Mouse (Mus musculus) skeletal muscle tissue, adult 2 months (tissue): Measurements from ENCODE around the gene Fam178b.
A peak's percentile ranks its signal among the peaks of the same experiment; 100 is the strongest.
"Not testable (repeated sequence)": the region's sequence is repeated elsewhere in the genome, so short reads cannot be mapped to it uniquely, and the experiment has no call there.

Source experiments
- DNase-seq: peaks from one replicate; pipeline ENCODE4 v3.0.0-alpha.2; 2012; ENCODE audit warnings: low read depth, low spot score

Fam178b gene

GRCm38 (mm10) chr1:36630053-36630739 lies 52.8 kb downstream of the Fam178b start:
- DNase-seq: no peak

- DNase-seq: no peak
Measured at GRCm38 (mm10) chr1:36628585-36628984, 54.4 kb downstream of the Fam178b start.

- no peak for DNase-seq
Measured at GRCm38 (mm10) chr1:36625442-36625841, 57.5 kb downstream of the Fam178b start.

GRCm38 (mm10) chr1:36615958-36616357 lies 67.0 kb downstream of the Fam178b start:
- DNase-seq: not testable (repeated sequence)

GRCm38 (mm10) chr1:36615188-36615587 lies 67.8 kb downstream of the Fam178b start:
- DNase-seq: no peak

- DNase-seq: no peak
Measured at GRCm38 (mm10) chr1:36614584-36614983, 68.4 kb downstream of the Fam178b start.

- peak; percentile 18 for DNase-seq
Measured at GRCm38 (mm10) chr1:36613374-36613895, 69.5 kb downstream of the Fam178b start.

- peak; percentile 24 for DNase-seq
Measured at GRCm38 (mm10) chr1:36612362-36612761, 70.6 kb downstream of the Fam178b start.

- peak; percentile 25 for DNase-seq
Measured at GRCm38 (mm10) chr1:36611449-36612123, 71.4 kb downstream of the Fam178b start.

- no peak for DNase-seq
Measured at GRCm38 (mm10) chr1:36608211-36608610, 74.8 kb downstream of the Fam178b start.

- no peak for DNase-seq
Measured at GRCm38 (mm10) chr1:36606951-36607350, 76.0 kb downstream of the Fam178b start.

GRCm38 (mm10) chr1:36604254-36605156 lies 78.5 kb downstream of the Fam178b start:
- DNase-seq: no peak

- DNase-seq: peak; percentile 42
Measured at GRCm38 (mm10) chr1:36603361-36603760, 79.6 kb downstream of the Fam178b start.

- DNase-seq: no peak
Measured at GRCm38 (mm10) chr1:36602271-36602670, 80.7 kb downstream of the Fam178b start.

- no peak for DNase-seq
Measured at GRCm38 (mm10) chr1:36598411-36598810, 84.6 kb downstream of the Fam178b start.

- no peak for DNase-seq
Measured at GRCm38 (mm10) chr1:36596114-36596513, 86.9 kb downstream of the Fam178b start.

GRCm38 (mm10) chr1:36595167-36595931 lies 87.6 kb downstream of the Fam178b start:
- no peak for DNase-seq

GRCm38 (mm10) chr1:36593099-36593498 lies 89.9 kb downstream of the Fam178b start:
- no peak for DNase-seq

- DNase-seq: no peak
Measured at GRCm38 (mm10) chr1:36591408-36591807, 91.6 kb downstream of the Fam178b start.

GRCm38 (mm10) chr1:36590664-36591063 lies 92.3 kb downstream of the Fam178b start:
- DNase-seq: no peak

- DNase-seq: peak; percentile 75
Measured at GRCm38 (mm10) chr1:36589486-36589885, 93.5 kb downstream of the Fam178b start.
